Mouse (Mus musculus) CH12.LX (cell line): Measurements from ENCODE around the gene Psma6. TPM values are rescaled to one million over a fixed set of nuclear protein-coding genes. Genes with fewer than 3 reads are reported as not detected.

Experiments used
- DNase-seq: peaks from one replicate; pipeline ENCODE4 v3.0.0-alpha.2; 2013; ENCODE audit errors: extremely low read depth
- H3K27ac ChIP-seq: 2 replicates; pipeline ENCODE4 v1.5.1; 2012; ENCODE audit warnings: low read depth, mild to moderate bottlenecking, control low read depth, moderate library complexity; ENCODE audit not compliant: insufficient read depth
- H3K27me3 ChIP-seq: replicated peaks from 2 replicates; pipeline ENCODE3; 2012; ENCODE audit warnings: inconsistent platforms
- H3K36me3 ChIP-seq, 2 experiments: replicated peaks in 1 of 2; 2 replicates each; pipeline versions ENCODE3 to v1.6.1; 2012; ENCODE audit warnings: inconsistent platforms in 1 of 2, low read length in 1 of 2, mild to moderate bottlenecking in 1 of 2, mixed read lengths in 1 of 2, moderate library complexity in 1 of 2; ENCODE audit not compliant: control insufficient read depth in 1 of 2, insufficient read depth in 1 of 2
- H3K4me1 ChIP-seq, 2 experiments: 2 replicates each; pipeline ENCODE4 v1.6.1; 2012; ENCODE audit warnings: inconsistent platforms in 1 of 2, moderate library complexity in 1 of 2; ENCODE audit not compliant: insufficient read depth in 2 of 2, control insufficient read depth in 1 of 2
- H3K4me2 ChIP-seq: 2 replicates; pipeline ENCODE4 v1.6.1; 2012; ENCODE audit warnings: low read depth, mild to moderate bottlenecking, control low read depth; ENCODE audit not compliant: poor library complexity, insufficient read depth, severe bottlenecking
- H3K4me3 ChIP-seq, 3 experiments: fragments of 150-350 bp in 1 of 3; sonication (generic) in 1 of 3; replicated peaks in 1 of 3; 2 replicates each; pipeline versions ENCODE3 to v1.5.1; 2011 to 2012; ENCODE audit warnings: low read depth in 2 of 3, low read length in 2 of 3, mild to moderate bottlenecking in 2 of 3, moderate library complexity in 2 of 3, control low read depth in 1 of 3, improper control_type of control experiment in 1 of 3, inconsistent platforms in 1 of 3, mixed read lengths in 1 of 3; ENCODE audit not compliant: poor library complexity in 1 of 3
- H3K79me2 ChIP-seq: replicated peaks from 2 replicates; pipeline ENCODE4 v1.6.1; 2012; ENCODE audit warnings: mild to moderate bottlenecking, moderate library complexity; ENCODE audit not compliant: control insufficient read depth, poor library complexity, insufficient read depth, severe bottlenecking; ENCODE audit errors: extremely low read depth
- H3K9ac ChIP-seq: 2 replicates; pipeline ENCODE4 v1.6.1; 2012; ENCODE audit warnings: low read depth, mild to moderate bottlenecking, control low read depth, moderate library complexity; ENCODE audit not compliant: insufficient read depth
- H3K9me3 ChIP-seq: replicated peaks from 2 replicates; pipeline ENCODE3; 2012; ENCODE audit warnings: low read length, inconsistent platforms, mixed read lengths
- BHLHE40 ChIP-seq: IDR thresholded peaks from 2 replicates; pipeline ENCODE4 v1.6.1; 2011; ENCODE audit warnings: mild to moderate bottlenecking, low read depth, low read length, improper control_type of control experiment
- CHD1 ChIP-seq: IDR thresholded peaks from 2 replicates; pipeline ENCODE4 v1.6.1; 2012; ENCODE audit warnings: low read depth, low read length, improper control_type of control experiment, inconsistent platforms
- CHD2 ChIP-seq: IDR thresholded peaks from 2 replicates; pipeline ENCODE4 v1.6.1; 2011; ENCODE audit warnings: low read length, improper control_type of control experiment
- CTCF ChIP-seq, 2 experiments: IDR thresholded peaks in 1 of 2; conservative IDR thresholded peaks in 1 of 2; 2 replicates each; pipeline ENCODE4 v1.5.1; 2011 to 2012; ENCODE audit warnings: low read depth in 2 of 2, low read length in 2 of 2, improper control_type of control experiment in 1 of 2, inconsistent platforms in 1 of 2, mild to moderate bottlenecking in 1 of 2, moderate library complexity in 1 of 2
- E2F4 ChIP-seq: IDR thresholded peaks from 2 replicates; pipeline ENCODE4 v1.6.1; 2011; ENCODE audit warnings: low read depth, low read length, improper control_type of control experiment; ENCODE audit not compliant: insufficient replicate concordance
- ELF1 ChIP-seq: IDR thresholded peaks from 2 replicates; pipeline ENCODE4 v1.6.1; 2014; ENCODE audit warnings: low read depth, mild to moderate bottlenecking, inconsistent platforms, low read length, improper control_type of control experiment
- EP300 ChIP-seq: IDR thresholded peaks from 2 replicates; pipeline ENCODE4 v1.6.1; 2011; ENCODE audit warnings: low read length, improper control_type of control experiment
- ETS1 ChIP-seq: conservative IDR thresholded peaks from 2 replicates; pipeline ENCODE4 v1.6.1; 2012; ENCODE audit warnings: low read depth, mild to moderate bottlenecking, inconsistent platforms, low read length, improper control_type of control experiment, moderate library complexity
- GABPA ChIP-seq: IDR thresholded peaks from 2 replicates; pipeline ENCODE4 v1.6.1; 2012; ENCODE audit warnings: low read depth, low read length, improper control_type of control experiment, inconsistent platforms; ENCODE audit not compliant: insufficient replicate concordance
- HCFC1 ChIP-seq: IDR thresholded peaks from 2 replicates; pipeline ENCODE4 v1.6.1; 2012; ENCODE audit warnings: low read depth, mild to moderate bottlenecking, inconsistent platforms, low read length, improper control_type of control experiment
- IRF4 ChIP-seq: IDR thresholded peaks from 2 replicates; pipeline ENCODE4 v1.6.1; 2014; ENCODE audit warnings: low read depth, mild to moderate bottlenecking, inconsistent platforms, low read length, improper control_type of control experiment
- JUN ChIP-seq: IDR thresholded peaks from 2 replicates; pipeline ENCODE4 v1.6.1; 2011; ENCODE audit warnings: low read depth, mild to moderate bottlenecking, low read length, improper control_type of control experiment, moderate library complexity; ENCODE audit not compliant: insufficient read depth
- JUND ChIP-seq: conservative IDR thresholded peaks from 2 replicates; pipeline ENCODE4 v1.6.1; 2011; ENCODE audit warnings: low read depth, low read length, improper control_type of control experiment
- KAT2A ChIP-seq: IDR thresholded peaks from 2 replicates; pipeline ENCODE4 v1.6.1; 2012; ENCODE audit warnings: low read length, improper control_type of control experiment, inconsistent platforms; ENCODE audit not compliant: insufficient replicate concordance
- MAFK ChIP-seq: IDR thresholded peaks from 2 replicates; pipeline ENCODE4 v1.6.1; 2011; ENCODE audit warnings: low read length, improper control_type of control experiment; ENCODE audit not compliant: insufficient replicate concordance
- MAX ChIP-seq: IDR thresholded peaks from 2 replicates; pipeline ENCODE4 v1.6.1; 2011; ENCODE audit warnings: low read length, improper control_type of control experiment
- MAZ ChIP-seq: IDR thresholded peaks from 2 replicates; pipeline ENCODE4 v1.6.1; 2012; ENCODE audit warnings: low read depth, mild to moderate bottlenecking, inconsistent platforms, low read length, improper control_type of control experiment, moderate library complexity
- MEF2A ChIP-seq: IDR thresholded peaks from 2 replicates; pipeline ENCODE4 v1.6.1; 2014; ENCODE audit warnings: low read depth, mild to moderate bottlenecking, inconsistent platforms, low read length, improper control_type of control experiment, borderline replicate concordance
- MXI1 ChIP-seq: IDR thresholded peaks from 2 replicates; pipeline ENCODE4 v1.6.1; 2011; ENCODE audit warnings: mild to moderate bottlenecking, low read depth, low read length, improper control_type of control experiment
- MYC ChIP-seq: IDR thresholded peaks from 2 replicates; pipeline ENCODE4 v1.6.1; 2011; ENCODE audit warnings: low read depth, mild to moderate bottlenecking, improper control_type of control experiment, low read length
- NELFE ChIP-seq: IDR thresholded peaks from 2 replicates; pipeline ENCODE4 v1.6.1; 2011; ENCODE audit warnings: low read depth, low read length, improper control_type of control experiment
- NRF1 ChIP-seq: IDR thresholded peaks from 2 replicates; pipeline ENCODE4 v1.6.1; 2014; ENCODE audit warnings: low read depth, mild to moderate bottlenecking, inconsistent platforms, low read length, improper control_type of control experiment, moderate library complexity
- PAX5 ChIP-seq: IDR thresholded peaks from 2 replicates; pipeline ENCODE4 v1.6.1; 2012; ENCODE audit warnings: low read length, inconsistent platforms, mixed read lengths
- POLR2A ChIP-seq: IDR thresholded peaks from 2 replicates; pipeline ENCODE4 v1.6.1; 2011; ENCODE audit warnings: low read depth, mild to moderate bottlenecking, improper control_type of control experiment, low read length
- POLR2AphosphoS2 ChIP-seq: IDR thresholded peaks from 2 replicates; pipeline ENCODE4 v1.6.1; 2011; ENCODE audit warnings: low read depth, low read length, improper control_type of control experiment
- RAD21 ChIP-seq: IDR thresholded peaks from 2 replicates; pipeline ENCODE4 v1.6.1; 2011; ENCODE audit warnings: low read depth, mild to moderate bottlenecking, low read length, improper control_type of control experiment, moderate library complexity
- RCOR1 ChIP-seq: conservative IDR thresholded peaks from 2 replicates; pipeline ENCODE4 v1.6.1; 2012; ENCODE audit warnings: low read depth, mild to moderate bottlenecking, inconsistent platforms, low read length, improper control_type of control experiment
- SIN3A ChIP-seq: IDR thresholded peaks from 2 replicates; pipeline ENCODE4 v1.6.1; 2012; ENCODE audit warnings: low read length, improper control_type of control experiment, inconsistent platforms
- SMC3 ChIP-seq: IDR thresholded peaks from 2 replicates; pipeline ENCODE4 v1.6.1; 2011; ENCODE audit warnings: low read depth, low read length, improper control_type of control experiment
- TBP ChIP-seq: conservative IDR thresholded peaks from 2 replicates; pipeline ENCODE4 v1.6.1; 2011; ENCODE audit warnings: low read depth, low read length, improper control_type of control experiment
- TCF12 ChIP-seq: IDR thresholded peaks from 2 replicates; pipeline ENCODE4 v1.6.1; 2014; ENCODE audit warnings: low read depth, mild to moderate bottlenecking, inconsistent platforms, low read length, improper control_type of control experiment
- UBTF ChIP-seq: IDR thresholded peaks from 2 replicates; pipeline ENCODE4 v1.6.1; 2012; ENCODE audit warnings: low read depth, mild to moderate bottlenecking, inconsistent platforms, low read length, improper control_type of control experiment, moderate library complexity
- USF1 ChIP-seq: IDR thresholded peaks from 2 replicates; pipeline ENCODE4 v1.6.1; 2014; ENCODE audit warnings: low read depth, mild to moderate bottlenecking, inconsistent platforms, low read length, improper control_type of control experiment
- USF2 ChIP-seq: conservative IDR thresholded peaks from 2 replicates; pipeline ENCODE4 v1.6.1; 2011; ENCODE audit warnings: low read depth, low read length, improper control_type of control experiment
- ZC3H11A ChIP-seq: IDR thresholded peaks from 2 replicates; pipeline ENCODE4 v1.6.1; 2012; ENCODE audit warnings: low read depth, mild to moderate bottlenecking, inconsistent platforms, low read length, improper control_type of control experiment
- ZKSCAN1 ChIP-seq: IDR thresholded peaks from 2 replicates; pipeline ENCODE4 v1.6.1; 2012; ENCODE audit warnings: low read depth, inconsistent platforms, low read length, improper control_type of control experiment, borderline replicate concordance
- ZMIZ1 ChIP-seq: IDR thresholded peaks from 2 replicates; pipeline ENCODE4 v1.6.1; 2012; ENCODE audit warnings: low read depth, mild to moderate bottlenecking, inconsistent platforms, low read length, improper control_type of control experiment
- ZNF384 ChIP-seq: IDR thresholded peaks from 2 replicates; pipeline ENCODE4 v1.6.1; 2012; ENCODE audit warnings: low read depth, low read length, improper control_type of control experiment, inconsistent platforms
- dilution Hi-C: fragments of 300-500 bp; cut with MboI; formaldehyde crosslinking; loops from 2 replicates; pipeline ENCODE4 v1.14.3; 2020; ENCODE audit warnings: low sequenced_read_pairs; ENCODE audit not compliant: extremely low pct_unique_long_range_greater_than_20kb, extremely low pct_ligation_motif_present
- in situ Hi-C: fragments of 300-500 bp; cut with MboI; formaldehyde crosslinking; loops from 3 replicates; pipeline ENCODE4 v1.14.3; 2019; ENCODE audit warnings: low sequenced_read_pairs, low pct_ligation_motif_present, low pct_unique_long_range_greater_than_20kb, mixed read lengths
- polyA plus RNA-seq: library from polyadenylated mRNA; unstranded; fragments of >175 nt; gene quantifications from 2 replicates; pipeline ENCODE4 v1.2.1, GENCODE M21; 2012; ENCODE audit warnings: low read depth; ENCODE audit not compliant: insufficient read length
- total RNA-seq, 2 experiments: library from RNA; depleted of rRNA; stranded (reverse); fragments of 300-350 nt in 1 of 2; fragments of >200 nt in 1 of 2; gene quantifications; 2 replicates each; pipeline ENCODE4 v1.2.3; 2012 to 2014

The Psma6 gene
- total and polyA plus RNA-seq, 3 experiments = 271 to 585 (median 307) TPM

GRCm38 (mm10) chr12:55433802-55434435, 49.9 kb downstream of the Psma6 start:
- DNase-seq = no peak
- in situ Hi-C loops = no loop called here
- peak overlapping the region; percentile 96 for H3K27ac ChIP-seq

GRCm38 (mm10) chr12:55435080-55435479, 51.1 kb downstream of the Psma6 start:
- peak; percentile 79 for DNase-seq
- Histone ChIP-seq H3K27ac (peak overlapping the region; percentile 70), H3K4me2 (no peak overlapping the region), H3K79me2 (no peaks in the 10 kb centered on the region), H3K9ac (no peak overlapping the region), H3K27me3 (no peaks in the 10 kb centered on the region), H3K9me3 (no peaks in the 10 kb centered on the region), H3K4me1 (peaks cover 49 to 93% of the 10 kb centered on the region in 2 experiments), H3K36me3 (no peaks in the 10 kb centered on the region), H3K4me3 (no peak overlapping the region)
- in situ Hi-C loops (no loop called here), dilution Hi-C loops (no loop called here)
- TF ChIP-seq ETS1 (peak; percentile 68), TCF12 (peak; percentile 67), BHLHE40 (peak; percentile 47; the same call in 1 of the 2 replicates), TBP (peak; percentile 78), NELFE (0 out of 2 replicates have a peak, but pooled peaks have one; percentile 24), ZMIZ1 (0 out of 2 replicates have a peak, but pooled peaks have one; percentile 33), POLR2A (peak; percentile 63), RAD21 (no peak; the same call in 1 of the 2 replicates), NRF1 (no peak), MAX (peak; percentile 61), MXI1 (no peak)

More at GRCm38 (mm10) chr12:55433802-55434435, 49.9 kb downstream of the Psma6 start:
- Histone ChIP-seq H3K36me3 (no peaks in the 10 kb centered on the region), H3K9ac (peak overlapping the region; percentile 66), H3K4me2 (peak overlapping the region; percentile 52), H3K4me3 (no peak overlapping the region), H3K9me3 (no peaks in the 10 kb centered on the region), H3K27me3 (no peaks in the 10 kb centered on the region), H3K79me2 (no peaks in the 10 kb centered on the region), H3K4me1 (peaks cover 50 to 93% of the 10 kb centered on the region in 2 experiments)
- dilution Hi-C loops = no loop called here
- TF ChIP-seq ZC3H11A (no peak), ZNF384 (peak; percentile 94), NELFE (no peak), MYC (no peak), ETS1 (0 out of 2 replicates have a peak, but pooled peaks have one; percentile 30), UBTF (no peak; the same call in 1 of the 2 replicates), POLR2A (no peak), RAD21 (no peak; the same call in 1 of the 2 replicates), TBP (0 out of 2 replicates have a peak, but pooled peaks have one; percentile 36), MAFK (no peak), GABPA (no peak), MAX (peak; percentile 3; the same call in 1 of the 2 replicates), JUND (no peak), MEF2A (no peak), EP300 (0 out of 2 replicates have a peak, but pooled peaks have one; percentile 22), CHD2 (no peak), ZKSCAN1 (no peak), USF1 (no peak), CHD1 (no peak; the same call in 1 of the 2 replicates), E2F4 (no peak), SIN3A (no peak), NRF1 (no peak), HCFC1 (no peak), JUN (no peak), ELF1 (peak; percentile 10; the same call in 1 of the 2 replicates), TCF12 (no peak), MXI1 (no peak), PAX5 (no peak), KAT2A (no peak), BHLHE40 (no peak; the same call in 1 of the 2 replicates), CTCF (conservative IDR thresholded peaks at IDR 0.05 in 1 of 2, IDR thresholded peaks at IDR 0.05 in 1 of 2; ENCODE audit: low read depth in 2 of 2, low read length in 2 of 2) (no peak), MAZ (no peak), SMC3 (no peak; the same call in 1 of the 2 replicates), ZMIZ1 (no peak), POLR2AphosphoS2 (no peak), RCOR1 (0 out of 2 replicates have a peak, but pooled peaks have one; percentile 15), IRF4 (peak; percentile 35; the same call in 1 of the 2 replicates), USF2 (no peak)
